Mouse (Mus musculus) embryonic fibroblast, embryonic 13.5 days (primary cell): ENCODE measurements around the gene Polr1d.

Experiments
- CTCF ChIP-seq: IDR thresholded peaks from 2 replicates; pipeline ENCODE4 v1.5.1; 2011; ENCODE audit warnings: mild to moderate bottlenecking, control low read depth, low read length, moderate library complexity, borderline replicate concordance; ENCODE audit not compliant: insufficient read depth
- POLR2A ChIP-seq: IDR thresholded peaks from 2 replicates; pipeline ENCODE4 v1.6.1; 2011; ENCODE audit warnings: low read depth, mild to moderate bottlenecking, control low read depth, low read length, moderate library complexity

- no peak for TF ChIP-seq POLR2A
- no peak for TF ChIP-seq CTCF
Observed at GRCm38 (mm10) chr5:147058661-147059060, 18.2 kb upstream of the Polr1d start.
